Mouse (Mus musculus) lung, postnatal 36 days (tissue): Measurements from ENCODE around the gene Tubb3.
"Not testable (repeated sequence)": the region's sequence is repeated elsewhere in the genome, so short reads cannot be mapped to it uniquely, and the experiment has no call there.

ENCODE experiments used
- DNase-seq: peaks from one replicate; pipeline ENCODE4 v3.0.0; 2022; ENCODE audit warnings: mixed read lengths

Gene Tubb3

DNA sequence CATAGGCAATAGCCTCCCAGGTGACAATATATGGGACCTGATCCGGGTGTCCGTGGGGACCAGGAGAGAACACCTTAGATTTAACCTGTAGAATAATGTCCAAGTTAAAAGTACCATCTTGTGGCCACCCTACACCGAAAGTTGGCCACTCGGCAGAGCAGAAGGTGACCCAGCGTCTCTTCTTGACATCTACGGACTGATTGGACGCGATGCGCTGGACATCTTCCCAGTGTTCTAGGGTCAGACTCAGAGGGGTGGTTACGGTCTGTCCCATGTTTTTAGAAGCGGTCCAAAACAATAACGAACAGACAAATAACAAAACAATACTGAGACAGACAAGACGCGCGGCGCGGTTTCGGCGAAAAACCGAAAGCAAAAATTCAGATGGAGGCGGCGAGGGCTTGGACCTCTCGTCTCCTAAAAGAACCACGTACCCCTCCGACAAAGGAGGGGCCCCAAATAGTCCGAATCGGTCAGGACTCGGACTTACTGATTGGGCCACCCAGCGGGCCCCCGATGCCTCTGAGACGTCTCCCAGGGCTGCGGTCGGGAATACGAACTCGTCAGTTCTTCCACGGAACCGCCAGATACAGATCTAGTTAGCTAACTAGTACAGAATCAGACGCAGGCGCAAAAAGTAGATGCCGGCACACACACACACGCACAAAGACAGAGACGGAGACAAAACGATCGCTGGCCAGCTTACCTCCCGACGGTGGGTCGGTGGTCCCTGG is 22.2 kb downstream of the Tubb3 start:
- not testable (repeated sequence) for DNase-seq

DNA sequence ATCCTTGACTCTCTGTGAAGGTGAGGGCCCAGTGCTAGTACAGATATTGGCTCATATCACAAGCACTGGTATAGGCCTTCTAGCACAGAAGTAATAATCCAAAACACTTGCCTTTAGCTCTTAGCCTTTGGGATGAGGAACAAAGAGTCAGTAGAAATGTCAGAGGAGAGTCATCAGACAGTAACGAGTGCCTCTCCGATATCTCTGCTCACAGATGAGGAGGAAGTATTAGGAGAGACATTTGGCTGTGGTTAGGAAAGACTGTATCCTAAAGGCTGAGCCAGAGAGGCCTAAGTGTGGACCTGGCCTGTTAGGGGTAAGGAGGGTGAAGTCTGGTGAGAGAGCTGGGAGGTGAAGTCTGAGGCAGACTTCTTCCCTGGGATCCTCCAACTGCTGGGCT is 30.6 kb downstream of the Tubb3 start:
- DNase-seq = no peak

DNA sequence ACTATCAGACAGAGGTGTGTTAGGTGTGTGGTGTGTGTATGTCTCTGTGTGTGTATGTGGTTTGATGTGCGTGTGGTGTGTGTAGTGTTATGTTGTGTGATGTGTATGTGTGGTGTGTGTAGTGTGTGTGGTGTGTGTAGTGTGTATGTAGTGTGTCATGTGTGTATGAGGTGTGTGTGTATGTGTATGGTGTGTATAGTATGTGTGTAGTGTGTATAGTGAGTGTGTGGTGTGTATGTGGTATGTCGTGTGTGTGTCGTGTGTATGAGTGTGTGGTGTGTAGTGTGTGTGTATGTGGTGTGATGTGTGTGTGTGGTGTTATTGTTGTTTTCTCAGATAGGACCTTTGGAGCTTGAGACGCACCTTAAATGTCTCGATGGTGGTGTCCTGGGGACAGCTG is 31.1 kb downstream of the Tubb3 start:
- DNase-seq = no peak

DNA sequence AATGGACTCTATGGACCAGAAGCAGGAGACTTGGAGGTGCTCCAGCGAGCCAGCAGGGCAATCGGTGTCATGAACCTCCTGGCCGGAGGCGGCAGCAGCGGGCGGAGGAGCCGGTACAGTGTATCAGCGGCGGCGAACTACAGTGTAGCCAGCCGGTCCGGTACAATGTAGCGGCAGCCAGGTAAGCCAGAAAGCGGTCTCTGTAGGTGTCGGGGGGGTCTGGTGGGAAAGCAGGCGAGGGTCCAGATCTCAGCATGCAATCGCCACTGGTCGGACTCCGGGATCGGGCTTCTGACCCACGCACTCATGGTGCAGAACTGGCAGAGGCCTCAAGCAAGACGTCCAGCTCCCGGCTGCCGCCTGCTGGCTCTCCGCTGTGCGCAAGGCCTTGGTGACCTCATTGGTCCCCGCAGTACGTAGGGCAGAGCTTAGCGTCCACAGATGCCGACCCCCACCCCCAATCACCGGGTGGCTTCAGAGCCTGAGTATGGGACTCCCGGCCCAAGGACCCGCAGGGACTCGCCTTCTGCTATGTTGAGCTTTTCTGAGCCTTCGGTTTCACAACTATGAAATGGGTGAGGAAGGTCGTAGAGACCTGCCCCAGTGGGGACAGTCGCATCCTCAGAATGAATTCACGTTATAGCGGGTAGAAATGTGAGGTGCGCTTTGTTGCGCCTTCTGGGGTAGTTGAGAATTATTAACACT is 31.8 kb downstream of the Tubb3 start:
- peak; percentile 95 for DNase-seq

DNA sequence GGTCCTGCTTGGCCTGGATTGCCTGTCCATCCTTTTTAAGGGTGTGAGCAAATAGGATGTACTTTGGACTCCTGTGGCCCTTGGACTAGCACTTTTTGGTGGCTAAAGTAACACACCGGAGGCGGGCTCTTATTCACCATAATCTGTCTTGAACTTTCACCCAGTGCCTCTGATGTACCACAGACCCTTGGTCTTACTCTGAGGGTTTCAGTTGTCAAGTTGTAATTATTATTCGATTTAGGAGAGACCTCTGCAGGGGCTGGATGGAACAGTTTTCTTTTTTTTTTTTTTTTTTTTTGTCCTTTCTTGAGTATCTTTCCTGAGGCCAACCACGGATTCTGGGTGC is 32.3 kb downstream of the Tubb3 start:
- DNase-seq = peak; percentile 4

DNA sequence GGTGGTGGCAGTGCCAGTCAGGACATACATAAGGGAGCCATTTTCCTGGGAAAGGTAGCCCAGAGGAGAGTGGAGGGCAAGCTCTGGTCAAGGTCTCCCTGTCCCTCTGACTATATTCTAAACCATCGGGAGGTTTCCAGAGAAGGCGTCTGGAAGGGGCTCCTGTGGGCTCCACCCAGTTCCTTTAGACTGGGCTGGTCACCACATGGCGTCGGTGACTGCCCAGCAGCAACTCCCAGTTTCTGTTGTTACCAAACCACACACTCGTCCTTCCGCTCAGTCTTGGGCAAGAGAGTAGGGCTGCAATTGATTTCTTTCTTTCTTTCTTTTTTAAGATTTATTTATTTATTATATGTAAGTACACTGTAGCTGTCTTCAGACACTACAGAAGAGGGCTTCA is 32.9 kb downstream of the Tubb3 start:
- peak; percentile 12 for DNase-seq

DNA sequence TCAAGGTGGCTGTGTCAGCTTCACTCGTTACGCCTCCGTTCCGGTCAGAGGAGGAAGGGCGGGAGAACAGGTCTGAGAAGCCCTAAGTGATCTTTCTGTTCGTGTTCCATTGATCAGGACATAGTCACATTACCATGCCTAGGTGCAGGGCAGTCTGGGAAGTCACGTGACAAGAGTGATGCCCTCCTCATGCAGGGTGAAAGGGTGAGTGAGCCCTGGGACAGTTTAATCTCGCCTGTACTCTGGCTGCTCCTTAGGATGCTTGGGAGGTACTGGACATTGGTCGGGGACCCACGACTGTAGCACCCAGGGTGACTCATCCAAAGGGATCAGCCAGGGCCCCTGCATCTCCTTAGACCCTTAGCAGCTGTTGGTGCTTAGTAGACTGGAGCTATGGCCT is 34.8 kb downstream of the Tubb3 start:
- no peak for DNase-seq

DNA sequence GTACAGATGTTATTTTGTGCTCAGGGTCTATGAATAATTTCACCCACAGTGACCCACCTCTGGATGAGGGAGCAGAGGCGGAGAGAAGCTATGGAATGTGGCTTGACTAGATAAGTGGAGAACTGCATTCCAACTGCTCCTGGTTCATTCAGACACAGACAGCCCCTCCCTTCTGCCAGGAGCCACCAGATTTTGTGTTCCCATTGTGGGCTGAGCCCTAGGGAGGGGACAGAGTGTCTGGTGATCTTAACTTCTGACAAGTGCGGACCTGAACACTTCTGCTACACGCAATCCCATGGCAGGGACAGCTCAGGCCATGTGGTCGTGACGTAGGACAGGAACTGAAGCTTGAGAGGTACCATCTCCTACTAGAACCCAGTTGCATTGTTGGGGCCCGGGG is 35.6 kb downstream of the Tubb3 start:
- no peak for DNase-seq

DNA sequence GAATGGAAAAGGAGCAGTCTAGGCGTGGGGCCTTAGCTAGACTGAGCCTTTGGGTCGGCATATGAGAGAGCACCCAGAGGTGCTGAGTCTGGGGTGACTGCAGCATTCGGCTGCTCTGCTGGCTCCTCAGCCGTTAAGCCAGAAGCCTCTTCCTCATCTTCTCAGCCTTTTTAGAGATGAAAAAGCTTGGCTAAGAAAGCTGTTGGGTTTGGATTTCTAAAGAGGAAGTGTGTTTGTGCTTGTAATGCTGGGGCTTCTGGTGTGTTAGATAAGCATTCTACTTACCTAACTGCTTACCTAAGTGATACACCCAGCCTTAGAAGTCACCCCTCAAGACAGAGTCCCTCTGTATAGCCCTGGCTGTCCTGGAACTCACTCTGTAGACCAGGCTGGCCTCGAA is 39.6 kb downstream of the Tubb3 start:
- no peak for DNase-seq

DNA sequence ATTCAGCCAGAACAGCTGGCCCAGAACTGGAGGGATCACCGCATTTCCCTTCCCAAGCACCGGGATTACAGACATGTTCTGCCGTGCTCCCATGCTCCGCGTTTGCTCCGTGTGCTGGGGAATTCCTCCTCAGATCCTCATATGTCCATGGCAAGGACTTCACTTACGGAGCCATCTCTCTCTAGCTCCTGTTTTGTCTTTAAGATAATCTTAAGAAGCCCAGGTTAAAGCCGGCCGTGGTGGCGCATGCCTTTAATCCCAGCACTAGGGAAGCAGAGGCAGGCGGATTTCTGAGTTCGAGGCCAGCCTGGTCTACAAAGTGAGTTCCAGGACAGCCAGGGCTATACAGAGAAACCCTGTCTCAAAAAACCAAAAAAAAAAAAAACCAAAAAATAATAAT is 40.5 kb downstream of the Tubb3 start:
- not testable (repeated sequence) for DNase-seq

DNA sequence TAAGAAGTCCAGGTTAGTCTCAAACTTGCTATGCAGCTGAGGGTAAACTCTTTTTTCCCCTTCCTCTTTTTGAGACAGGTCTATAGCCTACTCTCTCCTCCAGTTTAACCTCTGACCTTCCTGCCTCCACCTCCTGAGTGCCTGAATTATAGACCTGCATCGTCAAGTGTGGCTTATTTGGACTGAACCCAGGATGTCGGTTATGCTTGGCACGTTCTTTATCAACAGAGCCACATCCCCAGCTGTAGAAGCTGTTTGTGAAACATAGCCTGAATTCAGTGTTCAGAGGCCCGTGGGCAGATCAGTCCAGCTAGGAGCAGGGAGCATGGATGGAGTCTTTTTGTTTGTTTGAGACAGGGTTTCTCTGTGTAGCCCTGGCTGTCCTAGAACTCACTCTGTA is 40.9 kb downstream of the Tubb3 start:
- no peak for DNase-seq

DNA sequence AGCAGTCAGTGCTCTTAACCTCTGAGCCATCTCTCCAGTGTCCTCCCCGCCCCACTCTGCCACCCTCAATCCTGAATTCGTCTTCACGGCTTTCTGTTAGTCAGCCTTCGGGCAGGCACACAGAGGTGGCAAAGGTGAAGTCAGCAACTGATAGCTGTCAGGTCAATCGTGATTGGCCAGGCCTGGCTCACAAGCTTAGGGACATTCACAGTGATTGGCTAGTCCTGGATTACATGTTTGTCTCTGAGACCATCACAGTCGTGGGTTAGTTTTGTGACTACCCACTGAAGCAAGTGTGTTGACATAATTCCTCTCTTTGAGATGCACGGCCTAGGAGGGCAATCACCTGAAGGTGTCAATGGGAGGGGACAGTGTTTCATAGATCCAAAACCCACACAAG is 42.1 kb downstream of the Tubb3 start:
- no peak for DNase-seq

DNA sequence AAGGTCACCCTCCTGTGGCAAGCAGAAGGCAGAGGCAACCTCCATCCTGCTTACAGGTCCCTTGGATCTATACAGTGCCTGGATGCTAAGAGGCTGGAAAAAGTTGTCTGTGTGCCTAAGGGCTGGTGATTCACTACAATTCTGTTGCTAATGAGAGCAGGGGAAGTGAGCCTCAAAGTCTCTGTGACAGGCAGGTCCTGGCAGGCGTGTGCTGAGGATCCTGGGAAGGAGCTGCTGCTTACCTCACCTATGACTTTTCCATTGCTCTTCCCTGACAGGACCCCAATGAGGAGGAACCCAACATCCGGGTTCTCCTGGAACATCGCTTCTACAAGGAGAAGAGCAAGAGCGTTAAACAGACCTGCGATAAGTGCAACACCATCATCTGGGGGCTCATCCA is 42.7 kb downstream of the Tubb3 start:
- DNase-seq = no peak

DNA sequence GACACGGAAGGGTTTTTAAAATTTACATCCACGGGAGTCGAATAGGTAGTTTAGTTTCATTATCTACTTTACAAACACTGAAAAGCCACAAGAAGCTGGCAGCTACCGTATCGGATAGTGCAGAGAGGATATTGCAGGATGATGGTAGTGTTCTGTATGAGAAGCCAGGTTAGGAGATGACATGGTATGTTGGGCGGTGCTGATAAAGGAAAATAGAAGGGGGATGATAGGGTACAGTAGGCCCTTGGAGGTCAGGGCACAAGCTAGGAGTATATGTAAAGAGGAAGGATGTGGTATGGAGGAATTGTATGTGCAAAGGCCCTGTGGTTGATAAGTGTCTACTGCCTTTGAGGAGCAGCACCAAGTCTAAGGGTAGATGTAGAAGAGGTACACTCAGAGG is 43.3 kb downstream of the Tubb3 start:
- DNase-seq = no peak

DNA sequence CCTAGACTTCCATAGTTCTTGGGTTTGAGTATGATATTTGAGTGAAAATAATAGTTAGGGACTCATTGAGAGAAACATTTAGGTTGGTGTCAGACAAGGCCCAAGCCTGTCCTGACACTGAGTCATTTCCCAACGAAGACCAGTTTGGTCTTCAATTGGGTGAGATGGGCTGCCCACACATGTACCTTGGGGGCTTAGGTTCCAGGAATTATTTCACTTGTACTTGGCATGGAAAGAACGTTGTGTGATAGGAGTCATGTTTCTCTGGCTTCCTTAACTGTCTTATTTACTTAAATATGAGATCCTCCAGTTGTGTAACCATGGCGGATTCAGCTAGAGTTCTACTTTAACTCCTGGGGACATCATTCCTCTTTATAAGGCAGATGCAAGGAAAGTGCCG is 52.4 kb downstream of the Tubb3 start:
- no peak for DNase-seq

DNA sequence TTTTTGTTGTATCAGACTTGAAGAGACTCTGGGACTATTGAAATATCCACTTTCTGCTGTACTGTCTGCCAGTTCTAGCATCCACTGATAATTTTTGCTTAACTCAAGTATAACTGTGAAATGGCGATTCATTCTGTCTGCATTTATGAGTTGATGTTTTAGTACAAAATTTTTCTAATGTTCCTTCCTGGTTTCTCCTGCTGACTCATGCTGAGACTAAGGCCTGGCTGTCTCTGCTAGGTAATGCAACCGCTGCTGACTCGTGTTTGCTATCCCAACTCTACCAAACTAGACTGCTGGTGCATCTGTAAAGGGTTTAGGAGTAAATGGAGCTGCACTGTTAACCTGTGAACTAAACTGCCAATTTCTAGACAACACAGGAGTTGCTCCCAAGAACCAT is 56.3 kb downstream of the Tubb3 start:
- DNase-seq = no peak
